Mouse (Mus musculus): Measurements from ENCODE around the gene Hpcal4.

GRCm38 (mm10) chr4:123212330-123212729 lies 29.3 kb downstream of the Hpcal4 start:
- TF ChIP-seq CTCF (IDR thresholded peaks at IDR 0.05; ENCODE audit: low read depth, low read length) (no peak), POLR2A (IDR thresholded peaks at IDR 0.05; ENCODE audit: insufficient read depth, low read length) (no peak), EP300 (IDR thresholded peaks at IDR 0.05; ENCODE audit: insufficient read depth, low read depth, low read length) (no peak)
